Mouse (Mus musculus): ENCODE measurements at regions not wholly inside any gene's neighbourhood (a gene's known extent, or its start where the extent isn't known, plus 50 kb on each side); places are given as distances from the start of the nearest gene placed in this dataset.

- TF ChIP-seq CTCF (IDR thresholded peaks at IDR 0.05; ENCODE audit: borderline replicate concordance, insufficient read depth, low read depth, low read length) (no peak), POLR2A (IDR thresholded peaks at IDR 0.05; ENCODE audit: borderline replicate concordance, insufficient read depth, low read length) (no peak)
These were observed 233.8 kb downstream of the Sox9 start for GRCm38 (mm10) chr11:113015686-113016304.

All from cerebellum, adult 2 months (tissue).